Mouse (Mus musculus) liver, adult 2 months (tissue): ENCODE data around the gene Pheta2.

Experiments used
- CTCF ChIP-seq: fragments of 200-500 bp; IDR thresholded peaks from 2 replicates; pipeline ENCODE4 v1.5.1; 2011; ENCODE audit warnings: low read depth, low read length, control low read depth
- POLR2A ChIP-seq: fragments of 200-500 bp; IDR thresholded peaks from 2 replicates; pipeline ENCODE4 v1.6.1; 2011; ENCODE audit warnings: low read length, control low read depth; ENCODE audit not compliant: insufficient read depth; ENCODE audit errors: extremely low read depth

DNA sequence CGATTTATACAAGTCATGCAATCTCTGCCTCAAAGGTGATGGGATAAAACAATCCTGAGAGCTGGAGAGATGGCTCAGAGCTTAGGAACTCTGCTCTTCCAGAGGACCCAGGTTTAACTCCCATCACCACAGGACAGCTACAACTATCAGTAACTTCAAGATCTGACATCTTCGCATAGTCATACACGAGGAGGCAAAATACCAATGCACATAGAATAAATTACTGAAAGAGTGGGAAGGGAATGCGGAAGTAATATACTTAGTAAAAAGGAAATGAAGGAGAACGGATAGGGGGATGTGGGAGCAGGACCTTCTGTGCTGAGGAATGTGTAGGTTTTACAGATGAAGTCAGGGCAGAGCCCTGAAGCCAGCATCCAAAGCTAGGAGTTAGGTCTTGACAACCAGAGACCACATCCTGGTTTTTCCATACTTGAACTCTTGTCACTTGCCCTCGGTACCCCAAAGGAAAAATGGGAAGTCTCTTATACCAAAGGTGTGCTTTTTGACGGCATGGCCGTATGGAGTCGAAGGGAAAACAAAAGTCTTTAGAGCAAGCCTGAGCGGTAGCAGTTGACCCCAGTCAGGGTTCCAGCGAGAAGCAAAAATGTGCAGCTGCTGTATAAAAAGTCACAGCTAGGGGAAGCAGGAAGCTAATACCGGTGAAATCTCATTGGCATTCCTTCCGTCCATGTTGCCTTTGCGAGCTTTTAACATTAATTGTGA lies 8.0 kb downstream of the Pheta2 start:
- TF ChIP-seq POLR2A (no peak), CTCF (no peak)
